Mouse (Mus musculus) limb, embryonic 14.5 days (tissue): ENCODE measurements around the gene Tmem156. TPM values are rescaled to one million over a fixed set of nuclear protein-coding genes. Genes with fewer than 3 reads are reported as not detected.
A peak's percentile ranks its signal among the peaks of the same experiment; 100 is the strongest.

Experiments
- ATAC-seq: fragments of 200-750 bp; cut with Nextera tagmentation; 2 replicates; pipeline ENCODE4 v1.8.0; 2017; ENCODE audit warnings: low read depth, moderate number of reproducible peaks, moderate TSS enrichment; ENCODE audit not compliant: low FRiP score
- DNase-seq: peaks from one replicate; pipeline ENCODE4 v3.0.0-alpha.2; 2015; ENCODE audit warnings: low spot score
- H3K27ac ChIP-seq: fragments of 300-500 bp; sonication (generic); replicated peaks from 2 replicates; pipeline ENCODE4 v1.5.1; 2014; ENCODE audit warnings: low read depth, mild to moderate bottlenecking, low read length, moderate library complexity, mixed read lengths
- H3K27me3 ChIP-seq: fragments of 300-500 bp; sonication (generic); 2 replicates; pipeline ENCODE4 v1.6.1; 2014; ENCODE audit warnings: low read length, mixed read lengths; ENCODE audit not compliant: control insufficient read depth, insufficient read depth
- H3K36me3 ChIP-seq: fragments of 300-500 bp; sonication (generic); 2 replicates; pipeline ENCODE4 v1.6.1; 2014; ENCODE audit warnings: mild to moderate bottlenecking, low read length, moderate library complexity, mixed read lengths; ENCODE audit not compliant: control insufficient read depth, insufficient read depth
- H3K4me1 ChIP-seq: fragments of 300-500 bp; sonication (generic); 2 replicates; pipeline ENCODE4 v1.6.1; 2014; ENCODE audit warnings: antibody characterized with exemption, low read length, mixed read lengths; ENCODE audit not compliant: control insufficient read depth, insufficient read depth
- H3K4me2 ChIP-seq: fragments of 300-500 bp; sonication (generic); replicated peaks from 2 replicates; pipeline ENCODE4 v1.6.1; 2014; ENCODE audit warnings: low read depth, mild to moderate bottlenecking, low read length, moderate library complexity; ENCODE audit not compliant: severe bottlenecking
- H3K4me3 ChIP-seq: fragments of 300-500 bp; sonication (generic); replicated peaks from 2 replicates; pipeline ENCODE4 v1.5.1; 2014; ENCODE audit warnings: low read length
- H3K9ac ChIP-seq: fragments of 300-500 bp; sonication (generic); 2 replicates; pipeline ENCODE4 v1.6.1; 2014; ENCODE audit warnings: mild to moderate bottlenecking, low read depth, low read length, moderate library complexity; ENCODE audit not compliant: severe bottlenecking
- H3K9me3 ChIP-seq: fragments of 300-500 bp; sonication (generic); 2 replicates; pipeline ENCODE4 v1.6.1; 2016; ENCODE audit warnings: low read length; ENCODE audit not compliant: control insufficient read depth
- POLR2A ChIP-seq: fragments of 200-500 bp; IDR thresholded peaks from 2 replicates; pipeline ENCODE4 v1.8.0; 2012; ENCODE audit warnings: inconsistent platforms, mild to moderate bottlenecking, moderate library complexity, borderline replicate concordance; ENCODE audit not compliant: insufficient read depth, insufficient read length; ENCODE audit errors: extremely low read depth
- WGBS: fragments of 180-500 bp; shearing (Covaris S2); extraction: QIAGEN DNeasy Blood & Tissue Kit; methylation state at CpG from one replicate; pipeline ENCODE4 v1.1.7; 2014; 5-methylcytosine and 5-hydroxymethylcytosine counted together
- polyA plus RNA-seq, 2 experiments: library from polyadenylated mRNA; depleted of rRNA in 1 of 2; stranded (reverse) in 1 of 2; unstranded in 1 of 2; fragments of >200 nt; fragmentation: Nextera tagmentation in 1 of 2; extraction: Ambion mirVana in 1 of 2; gene quantifications; 2 replicates each; pipeline versions ENCODE4 v1.2.1 to v1.2.3; 2012 to 2014

Gene Tmem156
- polyA plus RNA-seq, 2 experiments, result 0.88 to 1.1 TPM

DNA sequence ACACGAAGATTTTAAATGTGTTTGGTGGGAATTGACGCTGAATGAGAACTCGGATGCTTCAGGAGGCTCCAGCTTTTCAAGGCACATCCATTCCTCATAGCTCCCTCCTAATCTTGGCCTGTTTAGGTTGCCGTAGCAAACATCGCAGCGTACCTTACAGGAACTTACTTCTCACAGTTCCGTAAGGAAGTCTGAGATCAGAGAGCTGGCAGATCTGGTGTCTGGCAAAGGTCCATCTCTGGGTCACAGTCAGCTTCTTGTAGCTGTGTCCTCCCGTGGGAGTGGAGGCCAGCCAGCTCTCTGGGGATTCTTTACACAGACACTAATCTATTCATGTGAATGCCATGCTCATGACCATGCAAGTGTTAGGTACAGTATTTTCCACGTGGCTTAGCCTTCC, 65.2 kb downstream of the Tmem156 start:
- H3K4me3 ChIP-seq, result no peak overlapping the region
- 0 out of 2 replicates have a peak, but pooled peaks cover 3% of the 10 kb centered on the region for H3K4me1 ChIP-seq
- TF ChIP-seq POLR2A, result no peak
- no peak overlapping the region for H3K27ac ChIP-seq
- 79% methylated on average over 9 of the region's 9 CpGs for WGBS
- no peak overlapping the region for H3K9ac ChIP-seq
- no peak overlapping the region for H3K4me2 ChIP-seq
- ATAC-seq (no peak), DNase-seq (no peak)
- H3K9me3 ChIP-seq, result no peaks in the 10 kb centered on the region
- peaks cover 65% of the 10 kb centered on the region for H3K36me3 ChIP-seq
- no peaks in the 10 kb centered on the region for H3K27me3 ChIP-seq

DNA sequence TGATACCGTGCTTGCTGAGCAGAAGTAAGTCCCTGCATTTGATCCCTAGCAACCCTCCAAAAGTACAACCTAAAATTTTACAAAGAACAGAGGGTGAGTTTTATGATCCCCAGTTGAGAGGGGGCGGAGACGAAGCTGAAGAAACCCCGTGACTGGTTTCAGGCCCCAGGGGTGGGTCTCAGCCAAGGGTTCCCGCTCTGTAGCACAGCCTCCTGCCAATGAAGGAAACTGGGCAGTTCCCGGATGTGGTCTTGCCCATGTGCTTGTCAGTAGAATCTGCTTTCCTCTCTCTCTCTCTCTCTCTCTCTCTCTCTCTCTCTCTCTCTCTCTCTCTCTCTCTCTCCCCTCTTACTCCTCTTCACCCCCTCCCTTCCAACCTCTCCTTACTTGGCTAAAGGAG, 66.0 kb downstream of the Tmem156 start:
- no peak for TF ChIP-seq POLR2A
- ATAC-seq (no peak), DNase-seq (no peak)
- no peak overlapping the region for H3K4me3 ChIP-seq
- 0 out of 2 replicates have a peak, but pooled peaks cover 3% of the 10 kb centered on the region for H3K4me1 ChIP-seq
- H3K27me3 ChIP-seq, result no peaks in the 10 kb centered on the region
- H3K4me2 ChIP-seq, result no peak overlapping the region
- H3K9ac ChIP-seq, result no peak overlapping the region
- no peak overlapping the region for H3K27ac ChIP-seq
- WGBS, result 27% methylated on average over 6 of the region's 6 CpGs
- H3K9me3 ChIP-seq, result no peaks in the 10 kb centered on the region
- peaks cover 64% of the 10 kb centered on the region for H3K36me3 ChIP-seq

DNA sequence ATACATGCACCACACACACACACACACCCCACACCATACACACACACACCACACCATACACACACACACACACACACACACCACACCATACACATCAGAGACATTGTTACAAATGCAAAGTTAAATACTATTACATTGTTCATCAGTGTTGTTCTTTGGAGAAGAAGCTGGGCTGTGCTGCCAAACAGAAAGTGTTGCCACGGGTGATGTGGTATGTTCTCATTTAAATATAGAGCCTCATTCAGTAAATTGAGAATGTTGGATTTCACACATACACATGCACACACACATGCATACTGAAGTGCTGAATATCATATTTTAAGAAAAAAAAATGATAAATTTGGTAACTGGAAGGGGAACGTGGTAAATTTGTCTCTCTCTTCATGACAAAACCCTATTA, 67.3 kb downstream of the Tmem156 start:
- H3K36me3 ChIP-seq, result peaks cover 51% of the 10 kb centered on the region
- no peak overlapping the region for H3K9ac ChIP-seq
- H3K4me1 ChIP-seq, result 0 out of 2 replicates have a peak, but pooled peaks cover 3% of the 10 kb centered on the region
- H3K4me3 ChIP-seq, result no peak overlapping the region
- no peaks in the 10 kb centered on the region for H3K27me3 ChIP-seq
- no peak for DNase-seq
- WGBS, result 84% methylated on average over 2 of the region's 2 CpGs
- ATAC-seq, result no peak
- H3K27ac ChIP-seq, result no peak overlapping the region
- H3K9me3 ChIP-seq, result no peaks in the 10 kb centered on the region
- H3K4me2 ChIP-seq, result no peak overlapping the region
- no peak for TF ChIP-seq POLR2A

DNA sequence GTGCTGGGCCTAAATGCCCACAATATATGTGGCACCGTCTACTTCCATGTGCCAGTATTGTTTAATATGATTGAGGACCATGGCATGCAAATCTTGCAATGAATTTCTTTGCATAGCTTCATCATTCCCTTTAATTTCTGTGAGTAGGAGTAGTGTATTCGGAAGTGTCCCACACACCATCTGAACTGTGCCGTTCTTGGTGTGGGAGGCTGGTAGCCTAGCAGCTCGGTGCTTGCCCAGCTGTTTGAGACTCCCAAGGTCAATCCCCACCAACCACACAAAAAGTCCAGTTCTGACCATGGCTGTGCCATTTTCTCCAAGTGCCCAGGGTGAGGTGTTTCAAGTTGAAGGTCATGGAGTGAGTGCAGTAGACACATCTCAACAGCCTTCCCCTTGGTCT, 69.9 kb downstream of the Tmem156 start:
- no peak for ATAC-seq
- peaks cover 46% of the 10 kb centered on the region for H3K36me3 ChIP-seq
- 94% methylated on average over 4 of the region's 4 CpGs for WGBS

DNA sequence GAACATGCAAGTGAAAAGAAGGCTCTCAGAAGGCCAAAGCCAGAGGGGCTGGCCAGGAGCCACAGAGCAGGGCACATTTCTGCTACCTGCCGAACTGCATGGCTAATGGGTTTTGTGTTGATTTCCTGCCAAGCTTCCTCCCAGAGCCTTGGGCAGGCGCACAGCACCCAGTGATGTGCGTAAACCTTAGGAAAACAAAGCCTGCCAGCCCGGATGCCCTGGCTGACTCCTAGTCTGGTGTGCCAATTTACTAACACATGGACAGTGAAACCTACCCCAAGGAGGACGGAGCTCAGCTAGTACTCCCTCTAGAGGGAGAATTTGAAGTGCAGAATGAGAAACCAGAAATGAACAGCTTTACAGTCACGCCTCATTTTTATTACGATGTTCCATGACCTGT, 72.1 kb downstream of the Tmem156 start:
- H3K36me3 ChIP-seq, result peaks cover 62% of the 10 kb centered on the region
- no peaks in the 10 kb centered on the region for H3K27me3 ChIP-seq
- H3K4me1 ChIP-seq, result no peaks in the 10 kb centered on the region
- WGBS, result 48% methylated on average over 7 of the region's 7 CpGs
- H3K9ac ChIP-seq, result no peak overlapping the region
- DNase-seq (peak; percentile 37), ATAC-seq (no peak)
- no peak overlapping the region for H3K4me2 ChIP-seq
- no peak for TF ChIP-seq POLR2A
- H3K27ac ChIP-seq, result no peak overlapping the region
- H3K9me3 ChIP-seq, result no peaks in the 10 kb centered on the region
- H3K4me3 ChIP-seq, result no peak overlapping the region

More for the DNA sequence above, 69.9 kb downstream of the Tmem156 start:
- Histone ChIP-seq H3K9ac (no peak overlapping the region), H3K27ac (no peak overlapping the region), H3K4me1 (no peaks in the 10 kb centered on the region), H3K4me2 (no peak overlapping the region), H3K27me3 (no peaks in the 10 kb centered on the region), H3K4me3 (no peak overlapping the region), H3K9me3 (no peaks in the 10 kb centered on the region)
- no peak for TF ChIP-seq POLR2A
- no peak for DNase-seq

DNA sequence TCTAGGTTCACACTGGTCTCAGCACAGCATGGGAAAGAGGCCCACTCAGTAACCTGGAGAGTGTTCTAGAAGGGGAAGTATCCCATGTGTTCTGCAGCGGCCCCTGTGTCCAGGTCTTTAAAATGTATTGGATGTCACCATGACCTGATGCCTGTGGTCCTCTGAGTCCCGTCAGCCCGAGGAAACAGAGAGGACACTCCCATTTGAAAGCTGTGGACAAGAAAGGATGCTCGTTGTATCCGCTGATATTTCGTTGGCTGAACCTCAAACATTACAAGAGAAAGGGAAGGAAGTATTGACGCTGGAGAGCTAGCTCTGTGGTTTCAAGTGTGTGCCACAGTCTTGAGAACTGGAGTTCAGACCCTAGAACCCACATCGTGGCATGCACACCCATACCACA, 72.8 kb downstream of the Tmem156 start:
- no peak for ATAC-seq
- no peak for TF ChIP-seq POLR2A
- Histone ChIP-seq H3K27ac (no peak overlapping the region), H3K36me3 (peaks cover 56% of the 10 kb centered on the region), H3K9ac (no peak overlapping the region), H3K9me3 (no peaks in the 10 kb centered on the region), H3K4me3 (no peak overlapping the region), H3K27me3 (no peaks in the 10 kb centered on the region), H3K4me2 (no peak overlapping the region), H3K4me1 (no peaks in the 10 kb centered on the region)
- 80% methylated on average over 8 of the region's 8 CpGs for WGBS
- DNase-seq, result no peak
